Mouse (Mus musculus) neural tube, embryonic 14.5 days (tissue): ENCODE measurements around the gene Ahr. TPM values are rescaled to one million over a fixed set of nuclear protein-coding genes. Genes with fewer than 3 reads are reported as not detected.

Experiments used
- ATAC-seq: fragments of 200-750 bp; cut with Nextera tagmentation; 2 replicates; pipeline ENCODE4 v1.8.0; 2017; ENCODE audit warnings: low read depth, mild to moderate bottlenecking, moderate TSS enrichment, moderate library complexity
- H3K27ac ChIP-seq: fragments of 300-500 bp; sonication (generic); 2 replicates; pipeline ENCODE4 v1.5.1; 2014; ENCODE audit warnings: low read depth, mild to moderate bottlenecking, control low read depth, low read length, moderate library complexity, mixed read lengths
- H3K27me3 ChIP-seq: fragments of 300-500 bp; sonication (generic); 2 replicates; pipeline ENCODE4 v1.6.1; 2014; ENCODE audit warnings: low read length; ENCODE audit not compliant: control insufficient read depth, insufficient read depth
- H3K36me3 ChIP-seq: fragments of 300-500 bp; sonication (generic); 2 replicates; pipeline ENCODE4 v1.6.1; 2014; ENCODE audit warnings: low read length, mixed read lengths; ENCODE audit not compliant: control insufficient read depth, insufficient read depth
- H3K4me1 ChIP-seq: fragments of 300-500 bp; sonication (generic); 2 replicates; pipeline ENCODE4 v1.6.1; 2014; ENCODE audit warnings: low read length; ENCODE audit not compliant: control insufficient read depth, insufficient read depth
- H3K4me2 ChIP-seq: fragments of 300-500 bp; sonication (generic); 2 replicates; pipeline ENCODE4 v1.6.1; 2014; ENCODE audit warnings: mild to moderate bottlenecking, low read depth, low read length, control low read depth
- H3K4me3 ChIP-seq: fragments of 300-500 bp; sonication (generic); 2 replicates; pipeline ENCODE4 v1.5.1; 2014; ENCODE audit warnings: low read depth, low read length, control low read depth, mixed read lengths
- H3K9ac ChIP-seq: fragments of 300-500 bp; sonication (generic); replicated peaks from 2 replicates; pipeline ENCODE4 v1.6.1; 2014; ENCODE audit warnings: low read depth, mild to moderate bottlenecking, control low read depth, low read length, mixed read lengths
- H3K9me3 ChIP-seq: fragments of 300-500 bp; sonication (generic); 2 replicates; pipeline ENCODE4 v1.6.1; 2016; ENCODE audit warnings: low read length; ENCODE audit not compliant: control insufficient read depth
- WGBS: fragments of 180-500 bp; shearing (Covaris S2); extraction: QIAGEN DNeasy Blood & Tissue Kit; methylation state at CpG from one replicate; pipeline ENCODE4 v1.1.7; 2014; 5-methylcytosine and 5-hydroxymethylcytosine counted together
- polyA plus RNA-seq: library from polyadenylated mRNA; unstranded; fragments of >200 nt; fragmentation: Nextera tagmentation; extraction: Ambion mirVana; gene quantifications from 2 replicates; pipeline ENCODE4 v1.2.1, GENCODE M21; 2014

Gene Ahr
- polyA plus RNA-seq = 4.7 and 7.0 TPM in 2 replicates

- Histone ChIP-seq H3K27me3 (no peaks in the 10 kb centered on the region), H3K9me3 (no peaks in the 10 kb centered on the region), H3K4me3 (peak within 1 kb of the TSS; percentile 78), H3K27ac (peak within 1 kb of the TSS; percentile 55; the same call in 1 of the 2 replicates), H3K4me1 (no peaks in the 10 kb centered on the region), H3K36me3 (no peaks in the 10 kb centered on the region), H3K9ac (peak within 1 kb of the TSS; percentile 79), H3K4me2 (peak within 1 kb of the TSS; percentile 92)
- peak; percentile 98 for ATAC-seq
- WGBS = 0% methylated on average over 44 of the region's 52 CpGs
Observed at GRCm38 (mm10) chr12:35534754-35535236, at the start of gene Ahr. Gene Ahr, minus strand, starts transcription at chr12:35535038.

GRCm38 (mm10) chr12:35578826-35579225 is 44.0 kb upstream of the Ahr start:
- ATAC-seq = no peak
- Histone ChIP-seq H3K4me3 (no peak overlapping the region), H3K36me3 (no peaks in the 10 kb centered on the region), H3K27ac (no peak overlapping the region), H3K4me2 (no peak overlapping the region), H3K9me3 (no peaks in the 10 kb centered on the region), H3K9ac (no peak overlapping the region), H3K27me3 (no peaks in the 10 kb centered on the region), H3K4me1 (no peaks in the 10 kb centered on the region)
- WGBS = 90% methylated on average over 4 of the region's 4 CpGs

GRCm38 (mm10) chr12:35576107-35576506 is 41.3 kb upstream of the Ahr start:
- no peak overlapping the region for H3K4me3 ChIP-seq
- no peak overlapping the region for H3K27ac ChIP-seq
- no peaks in the 10 kb centered on the region for H3K9me3 ChIP-seq
- 95% methylated on average over 4 of the region's 4 CpGs for WGBS
- ATAC-seq = no peak
- H3K27me3 ChIP-seq = no peaks in the 10 kb centered on the region
- no peaks in the 10 kb centered on the region for H3K36me3 ChIP-seq
- no peak overlapping the region for H3K9ac ChIP-seq
- H3K4me1 ChIP-seq = no peaks in the 10 kb centered on the region
- H3K4me2 ChIP-seq = no peak overlapping the region

- Histone ChIP-seq H3K4me1 (no peaks in the 10 kb centered on the region), H3K36me3 (no peaks in the 10 kb centered on the region), H3K9ac (no peak overlapping the region), H3K27ac (no peak overlapping the region), H3K4me2 (no peak overlapping the region), H3K9me3 (no peaks in the 10 kb centered on the region), H3K4me3 (no peak overlapping the region), H3K27me3 (no peaks in the 10 kb centered on the region)
- ATAC-seq = no peak
- 88% methylated on average over 2 of the region's 2 CpGs for WGBS
Observed at GRCm38 (mm10) chr12:35573713-35574112, 38.9 kb upstream of the Ahr start.

GRCm38 (mm10) chr12:35562826-35563225 is 28.0 kb upstream of the Ahr start:
- ATAC-seq = no peak
- H3K27ac ChIP-seq = no peak overlapping the region
- no peaks in the 10 kb centered on the region for H3K9me3 ChIP-seq
- no peaks in the 10 kb centered on the region for H3K36me3 ChIP-seq
- H3K9ac ChIP-seq = no peak overlapping the region
- no peak overlapping the region for H3K4me2 ChIP-seq
- no peaks in the 10 kb centered on the region for H3K27me3 ChIP-seq
- no peaks in the 10 kb centered on the region for H3K4me1 ChIP-seq
- WGBS = 89% methylated on average over 3 of the region's 3 CpGs
- H3K4me3 ChIP-seq = no peak overlapping the region

GRCm38 (mm10) chr12:35558868-35559267 is 24.0 kb upstream of the Ahr start:
- no peak overlapping the region for H3K9ac ChIP-seq
- H3K4me3 ChIP-seq = no peak overlapping the region
- H3K4me1 ChIP-seq = no peaks in the 10 kb centered on the region
- H3K4me2 ChIP-seq = no peak overlapping the region
- 87% methylated on average over 2 of the region's 2 CpGs for WGBS
- no peaks in the 10 kb centered on the region for H3K36me3 ChIP-seq
- ATAC-seq = no peak
- H3K27ac ChIP-seq = no peak overlapping the region
- H3K9me3 ChIP-seq = no peaks in the 10 kb centered on the region
- no peaks in the 10 kb centered on the region for H3K27me3 ChIP-seq

GRCm38 (mm10) chr12:35555925-35556324 is 21.1 kb upstream of the Ahr start:
- no peaks in the 10 kb centered on the region for H3K36me3 ChIP-seq

GRCm38 (mm10) chr12:35554309-35554708 is 19.5 kb upstream of the Ahr start:
- no peaks in the 10 kb centered on the region for H3K27me3 ChIP-seq
- H3K9ac ChIP-seq = no peak overlapping the region
- H3K36me3 ChIP-seq = no peaks in the 10 kb centered on the region
- no peak overlapping the region for H3K4me3 ChIP-seq
- no peak overlapping the region for H3K27ac ChIP-seq
- no peaks in the 10 kb centered on the region for H3K4me1 ChIP-seq
- H3K4me2 ChIP-seq = no peak overlapping the region
- 90% methylated on average over 4 of the region's 4 CpGs for WGBS
- no peak for ATAC-seq
- no peaks in the 10 kb centered on the region for H3K9me3 ChIP-seq

More at GRCm38 (mm10) chr12:35555925-35556324, 21.1 kb upstream of the Ahr start:
- no peaks in the 10 kb centered on the region for H3K4me1 ChIP-seq
- no peaks in the 10 kb centered on the region for H3K9me3 ChIP-seq
- ATAC-seq = no peak
- no peak overlapping the region for H3K9ac ChIP-seq
- no peaks in the 10 kb centered on the region for H3K27me3 ChIP-seq
- WGBS = 66% methylated on average over 6 of the region's 6 CpGs
- H3K4me2 ChIP-seq = no peak overlapping the region
- no peak overlapping the region for H3K27ac ChIP-seq
- no peak overlapping the region for H3K4me3 ChIP-seq

- H3K9me3 ChIP-seq = no peaks in the 10 kb centered on the region
- H3K4me3 ChIP-seq = no peak overlapping the region
- no peaks in the 10 kb centered on the region for H3K27me3 ChIP-seq
- no peaks in the 10 kb centered on the region for H3K4me1 ChIP-seq
- no peak overlapping the region for H3K4me2 ChIP-seq
- WGBS = 81% methylated on average over 3 of the region's 3 CpGs
- H3K27ac ChIP-seq = no peak overlapping the region
- no peaks in the 10 kb centered on the region for H3K36me3 ChIP-seq
- no peak for ATAC-seq
- H3K9ac ChIP-seq = no peak overlapping the region
Observed at GRCm38 (mm10) chr12:35553174-35553573, 18.3 kb upstream of the Ahr start.
